In genomic region chr16:17889689-17890341, GRCm38 (mm10) we compare ENCODE assay signal across 10 mouse cellular contexts. TPM values are rescaled to one million over a fixed set of nuclear protein-coding genes. Genes with fewer than 3 reads are reported as not detected.
A peak's percentile ranks its signal among the peaks of the same experiment; 100 is the strongest.
DNase-seq lines count a peak whose midpoint lies in the region; ATAC-seq and TF ChIP-seq lines count a peak whose summit lies in the region.
"Had no signal": no experiment of that assay in that cellular context is flagged by ENCODE, and none has a peak within 500 bp of the region (broad histone marks: within the 10 kb centered on the region; RNA-seq: fewer than 3 reads in every experiment).

No protein-coding gene starts in this region.

- H3K9ac ChIP-seq in heart, embryonic 12.5 days: no peak overlapping the region
- peak overlapping the region; percentile 99; the same call in 1 of the 2 replicates for H3K9ac ChIP-seq in forebrain, embryonic 16.5 days (replicated peaks; ENCODE audit: low read depth, low read length)
- peak overlapping the region; percentile 99; the same call in 1 of the 2 replicates for H3K9ac ChIP-seq in liver, postnatal 0 days (replicated peaks)

- no peak for ATAC-seq in heart, embryonic 12.5 days (ENCODE audit: insufficient number of reproducible peaks, low FRiP score)
- ATAC-seq in forebrain, embryonic 16.5 days: no peak
- ATAC-seq in liver, postnatal 0 days: no peak

- peak overlapping the region; percentile 67 for H3K4me3 ChIP-seq in heart, embryonic 12.5 days
- peak overlapping the region; percentile 95; the same call in 1 of the 2 replicates for H3K4me3 ChIP-seq in brown adipose tissue, adult 24 weeks (ENCODE audit: insufficient read depth, low read depth, low read length)
- H3K4me3 ChIP-seq in forebrain, embryonic 16.5 days (replicated peaks; ENCODE audit: low read length): peak overlapping the region; percentile 87
- H3K4me3 ChIP-seq in liver, postnatal 0 days (ENCODE audit: low read depth, low read length): peak overlapping the region; percentile 100; the same call in 1 of the 2 replicates

- no peaks in the 10 kb centered on the region for H3K9me3 ChIP-seq in heart, embryonic 12.5 days (replicated peaks)
- H3K9me3 ChIP-seq in forebrain, embryonic 16.5 days (ENCODE audit: control insufficient read depth, low read length): no peaks in the 10 kb centered on the region
- no peaks in the 10 kb centered on the region for H3K9me3 ChIP-seq in liver, postnatal 0 days (ENCODE audit: low read length)

- WGBS in heart, embryonic 12.5 days: 78% methylated on average over 6 of the region's 6 CpGs
- WGBS in forebrain, embryonic 16.5 days: 82% methylated on average over 6 of the region's 6 CpGs
- WGBS in liver, postnatal 0 days (ENCODE audit: insufficient replicate concordance): 80% methylated on average over 6 of the region's 6 CpGs

- H3K4me2 ChIP-seq in heart, embryonic 12.5 days: peak overlapping the region; percentile 77
- H3K4me2 ChIP-seq in forebrain, embryonic 16.5 days (ENCODE audit: low read length): peak overlapping the region; percentile 87
- peak overlapping the region; percentile 94 for H3K4me2 ChIP-seq in liver, postnatal 0 days (ENCODE audit: low read depth, low read length)

- DNase-seq in heart, postnatal 4 days: no peak
- no peak for DNase-seq in liver, postnatal 0 days
- DNase-seq in right cerebral cortex, postnatal 4 days: no peak
- DNase-seq in spleen, postnatal 4 days (ENCODE audit: low spot score in 2 of 2): no peak
- DNase-seq in left cerebral cortex, adult 9 months (ENCODE audit: low spot score in 2 of 2): no peak
- DNase-seq: layer of hippocampus, postnatal 36 days had no signal

- peaks cover 9% of the 10 kb centered on the region for H3K36me3 ChIP-seq in heart, embryonic 12.5 days
- H3K36me3 ChIP-seq in forebrain, embryonic 16.5 days (ENCODE audit: control insufficient read depth, insufficient read depth): no peaks in the 10 kb centered on the region
- no peaks in the 10 kb centered on the region for H3K36me3 ChIP-seq in liver, postnatal 0 days (replicated peaks; ENCODE audit: insufficient read depth, low read length)

- TF ChIP-seq EP300 in liver, postnatal 0 days (IDR thresholded peaks at IDR 0.05; ENCODE audit: low read depth): no peak

- H3K27me3 ChIP-seq in heart, embryonic 12.5 days (replicated peaks): no peaks in the 10 kb centered on the region
- no peaks in the 10 kb centered on the region for H3K27me3 ChIP-seq in forebrain, embryonic 16.5 days (replicated peaks; ENCODE audit: control insufficient read depth, insufficient read depth, low read length)
- H3K27me3 ChIP-seq in liver, postnatal 0 days (ENCODE audit: insufficient read depth, low read length): no peaks in the 10 kb centered on the region

- H3K27ac ChIP-seq in heart, embryonic 12.5 days (ENCODE audit: poor library complexity, severe bottlenecking): no peak overlapping the region
- H3K27ac ChIP-seq in brown adipose tissue, adult 24 weeks (replicated peaks; ENCODE audit: low read depth, low read length): no peak overlapping the region
- no peak overlapping the region for H3K27ac ChIP-seq in forebrain, embryonic 16.5 days (ENCODE audit: low read length)
- 0 out of 2 replicates have a peak overlapping the region, but pooled peaks have one; percentile 98 for H3K27ac ChIP-seq in liver, postnatal 0 days (ENCODE audit: low read depth)

- H3K4me1 ChIP-seq in heart, embryonic 12.5 days (replicated peaks): peaks cover 20% of the 10 kb centered on the region
- H3K4me1 ChIP-seq in brown adipose tissue, adult 24 weeks (ENCODE audit: control insufficient read depth, insufficient read depth, insufficient read length, low read length): peaks cover 10% of the 10 kb centered on the region; the same call in 1 of the 2 replicates
- peaks cover 36% of the 10 kb centered on the region for H3K4me1 ChIP-seq in forebrain, embryonic 16.5 days (replicated peaks; ENCODE audit: control insufficient read depth, insufficient read depth, low read length)
- peaks cover 24% of the 10 kb centered on the region for H3K4me1 ChIP-seq in liver, postnatal 0 days (ENCODE audit: insufficient read depth)

- no peak for TF ChIP-seq CTCF in liver, postnatal 0 days (IDR thresholded peaks at IDR 0.05; ENCODE audit: low read depth)

RNA-seq across cellular contexts. Expression of gene Gm20518, which starts 1.7 kb away (rescaled TPM):
- 0.19 and 0.32 TPM in 2 replicates for polyA plus RNA-seq in heart, embryonic 12.5 days (2016; fragmentation: Nextera tagmentation; extraction: Ambion mirVana)
- not detected for total RNA-seq in heart, postnatal 4 days (2021)
- polyA plus RNA-seq in brown adipose tissue, adult 24 weeks (2012; ENCODE audit: insufficient read depth, insufficient read length, missing spikeins): not detected in 2 replicates
- polyA plus RNA-seq in forebrain, embryonic 16.5 days (2015; fragmentation: Nextera tagmentation; extraction: Ambion mirVana): 0.63 and 1.1 TPM in 2 replicates
- polyA plus RNA-seq in liver, postnatal 0 days (2015; fragmentation: Nextera tagmentation; extraction: Ambion mirVana): not detected in 2 replicates

RNA-seq across cellular contexts. Expression of gene Tssk1, which starts 4.2 kb away (rescaled TPM):
- polyA plus RNA-seq in heart, embryonic 12.5 days (2016; fragmentation: Nextera tagmentation; extraction: Ambion mirVana): 0.04 and 0.05 TPM in 2 replicates
- total RNA-seq in heart, postnatal 4 days (2021): under 1 TPM; 0.07 to 0.09 TPM
- polyA plus RNA-seq in brown adipose tissue, adult 24 weeks (2012; ENCODE audit: insufficient read depth, insufficient read length, missing spikeins): 0.28 TPM in 1 of 2 replicates, not detected in the other
- polyA plus RNA-seq in forebrain, embryonic 16.5 days (2015; fragmentation: Nextera tagmentation; extraction: Ambion mirVana): not detected in 2 replicates
- polyA plus RNA-seq in liver, postnatal 0 days (2015; fragmentation: Nextera tagmentation; extraction: Ambion mirVana): 0.04 and 0.08 TPM in 2 replicates
- total RNA-seq: common myeloid progenitor, adult 5-6 weeks; layer of hippocampus, postnatal 36 days had no signal

RNA-seq across cellular contexts. Expression of gene Dgcr2, which starts 8.5 kb away (rescaled TPM):
- 54.5 and 56.8 TPM in 2 replicates for polyA plus RNA-seq in heart, embryonic 12.5 days (2016; fragmentation: Nextera tagmentation; extraction: Ambion mirVana)
- total RNA-seq in heart, postnatal 4 days (2021): 10 to 100 TPM; 53.5 to 54.8 TPM
- 15.5 and 17.6 TPM in 2 replicates for polyA plus RNA-seq in brown adipose tissue, adult 24 weeks (2012; ENCODE audit: insufficient read depth, insufficient read length, missing spikeins)
- polyA plus RNA-seq in forebrain, embryonic 16.5 days (2015; fragmentation: Nextera tagmentation; extraction: Ambion mirVana): 108 and 110 TPM in 2 replicates
- 17.9 and 18.0 TPM in 2 replicates for polyA plus RNA-seq in liver, postnatal 0 days (2015; fragmentation: Nextera tagmentation; extraction: Ambion mirVana)

RNA-seq across cellular contexts. Expression of gene Tssk2, which starts 8.6 kb away (rescaled TPM):
- not detected in 2 replicates for polyA plus RNA-seq in heart, embryonic 12.5 days (2016; fragmentation: Nextera tagmentation; extraction: Ambion mirVana)
- total RNA-seq in heart, postnatal 4 days (2021): not detected
- polyA plus RNA-seq in brown adipose tissue, adult 24 weeks (2012; ENCODE audit: insufficient read depth, insufficient read length, missing spikeins): not detected in 2 replicates
- 0.17 TPM in 1 of 2 replicates, not detected in the other for polyA plus RNA-seq in forebrain, embryonic 16.5 days (2015; fragmentation: Nextera tagmentation; extraction: Ambion mirVana)
- not detected in 2 replicates for polyA plus RNA-seq in liver, postnatal 0 days (2015; fragmentation: Nextera tagmentation; extraction: Ambion mirVana)
- total RNA-seq: common myeloid progenitor, adult 5-6 weeks; layer of hippocampus, postnatal 36 days had no signal

RNA-seq across cellular contexts. Expression of gene Ess2, which starts 21.3 kb away (rescaled TPM):
- 30.2 and 31.6 TPM in 2 replicates for polyA plus RNA-seq in heart, embryonic 12.5 days (2016; fragmentation: Nextera tagmentation; extraction: Ambion mirVana)
- total RNA-seq in heart, postnatal 4 days (2021): 10 to 100 TPM; 18.3 to 18.8 TPM
- 8.3 and 8.8 TPM in 2 replicates for polyA plus RNA-seq in brown adipose tissue, adult 24 weeks (2012; ENCODE audit: insufficient read depth, insufficient read length, missing spikeins)
- polyA plus RNA-seq in forebrain, embryonic 16.5 days (2015; fragmentation: Nextera tagmentation; extraction: Ambion mirVana): 57.2 and 60.8 TPM in 2 replicates
- 5.6 and 6.6 TPM in 2 replicates for polyA plus RNA-seq in liver, postnatal 0 days (2015; fragmentation: Nextera tagmentation; extraction: Ambion mirVana)
